Mouse (Mus musculus): ENCODE results near the gene Zfp850. TPM values are rescaled to one million over a fixed set of nuclear protein-coding genes. Genes with fewer than 3 reads are reported as not detected.

Zfp850 gene
- total RNA-seq (2021) (1 to 10 TPM in 1 of 2 experiments, under 1 TPM in 1; 0.68 to 1.3 TPM), polyA plus RNA-seq (2012; rRNA removed) (0.23 TPM in 2 replicates)
- long read RNA-seq, partial matches to known transcripts, result 0 of 1 reads
- long read RNA-seq, other reads (novel, unspliced or antisense), result 1 of 1 reads

DNA sequence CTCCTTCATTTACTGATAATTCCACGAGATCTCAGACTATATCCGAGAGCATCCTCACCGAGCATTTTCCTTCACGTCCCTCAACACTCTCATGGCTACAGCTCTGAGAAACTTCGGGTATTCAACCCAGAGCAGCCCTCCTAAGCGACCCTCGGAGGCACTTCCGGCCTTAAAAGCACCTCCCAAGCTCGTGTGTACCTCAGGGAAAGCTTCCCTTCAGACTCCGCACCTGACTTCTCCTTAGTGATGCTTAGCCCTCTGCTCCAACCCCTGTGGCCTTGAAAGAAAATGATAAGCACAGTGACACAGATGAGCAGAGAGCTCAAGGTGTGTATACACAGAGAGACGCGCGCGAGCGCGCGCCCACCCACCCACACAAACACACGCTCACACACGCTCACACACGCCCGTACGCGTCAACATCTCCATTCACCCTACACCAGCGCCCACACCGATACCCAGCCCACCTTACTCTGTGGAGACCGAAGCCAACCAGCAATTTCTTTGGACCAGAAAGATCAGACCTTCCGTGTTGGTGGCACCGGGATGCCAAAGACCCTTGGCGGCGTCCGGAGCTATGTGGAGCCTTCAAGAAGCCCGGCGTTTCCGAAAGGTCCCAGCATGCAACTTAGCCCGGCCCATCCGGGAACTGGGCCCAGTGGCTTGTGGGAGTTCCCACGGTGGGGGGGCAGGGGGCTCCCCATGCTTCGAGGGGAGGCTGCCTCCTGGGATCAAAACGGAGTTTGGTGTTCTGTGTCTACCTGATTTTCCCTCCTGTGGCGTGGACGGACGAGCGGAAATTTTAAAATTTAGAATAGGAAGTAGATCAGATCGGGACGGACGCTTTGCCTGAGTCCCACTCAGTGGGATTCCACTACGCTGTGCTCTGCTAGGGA is at the start of gene Zfp850:
TSS of gene Zfp850 (minus strand) at position 567 of the 896 bp plus-strand sequence.
- peak within 1 kb of the TSS; percentile 76 for H3K27ac ChIP-seq
- under 1% methylated on average over 47 of the region's 47 CpGs for WGBS

DNA sequence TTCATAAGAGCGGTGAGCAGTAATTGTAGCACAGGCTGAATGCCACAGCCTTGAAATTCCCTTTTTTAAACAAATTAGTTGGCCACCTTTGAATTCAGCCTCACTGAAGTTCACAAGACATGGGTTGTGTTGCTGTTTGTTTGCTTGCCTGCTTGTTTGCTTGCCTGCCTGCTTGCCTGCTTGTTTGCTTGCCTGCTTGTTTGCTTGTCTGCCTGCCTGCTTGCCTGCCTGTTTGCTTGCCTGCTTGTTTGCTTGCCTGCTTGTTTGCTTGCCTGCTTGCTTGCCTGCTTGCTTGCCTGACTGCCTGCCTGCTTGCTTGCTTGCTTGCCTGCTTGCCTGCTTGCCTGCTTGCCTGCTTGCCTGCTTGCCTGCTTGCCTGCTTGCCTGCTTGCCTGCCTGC is 46.1 kb upstream of the Zfp850 start:
- no peak overlapping the region for H3K27ac ChIP-seq
- intact Hi-C loops (cut with DNase I), result no loop called here
- H3K36me3 ChIP-seq (ENCODE audit: control insufficient read depth, insufficient read depth, low read length), result no peaks in the 10 kb centered on the region
- TF ChIP-seq EP300 (IDR thresholded peaks at IDR 0.05; ENCODE audit: insufficient read depth, low read depth, low read length), result no peak
- TF ChIP-seq CTCF (IDR thresholded peaks at IDR 0.05), result no peak
- TF ChIP-seq POLR2A (IDR thresholded peaks at IDR 0.05; ENCODE audit: insufficient read depth, low read depth, low read length), result no peak
- no peak overlapping the region for H3K4me3 ChIP-seq
- no peak overlapping the region for H3K9ac ChIP-seq (ENCODE audit: low read depth, low read length)
- no peak for DNase-seq
- H3K27me3 ChIP-seq (ENCODE audit: control insufficient read depth, insufficient read depth, low read length), result peaks cover 4% of the 10 kb centered on the region
- H3K4me1 ChIP-seq (ENCODE audit: control insufficient read depth, insufficient read depth, low read length), result no peaks in the 10 kb centered on the region
- H3K79me2 ChIP-seq (replicated peaks; ENCODE audit: control insufficient read depth, insufficient read depth, low read length), result no peaks in the 10 kb centered on the region
- 94% methylated on average over 1 of the region's 1 CpGs for WGBS

More for the DNA sequence above, at the start of gene Zfp850:
- TF ChIP-seq POLR2A (IDR thresholded peaks at IDR 0.05; ENCODE audit: insufficient read depth, low read depth, low read length) (peak; percentile 54), CTCF (IDR thresholded peaks at IDR 0.05) (no peak), EP300 (IDR thresholded peaks at IDR 0.05; ENCODE audit: insufficient read depth, low read depth, low read length) (no peak)
- DNase-seq, result peak; percentile 83 to 86
- Histone ChIP-seq H3K79me2 (replicated peaks; ENCODE audit: control insufficient read depth, insufficient read depth, low read length) (0 out of 2 replicates have a peak, but pooled peaks cover 1% of the 10 kb centered on the region), H3K36me3 (ENCODE audit: control insufficient read depth, insufficient read depth, low read length) (no peaks in the 10 kb centered on the region), H3K9ac (ENCODE audit: low read depth, low read length) (peak within 1 kb of the TSS; percentile 65), H3K4me1 (ENCODE audit: control insufficient read depth, insufficient read depth, low read length) (no peaks in the 10 kb centered on the region), H3K27me3 (ENCODE audit: control insufficient read depth, insufficient read depth, low read length) (no peaks in the 10 kb centered on the region), H3K4me3 (peak within 1 kb of the TSS; percentile 88)
- intact Hi-C loops (cut with DNase I), result loop anchor here (2.0 kb wide), 1 partner anchor 35 kb away; the partner anchor contains the start of gene Zfp780b

DNA sequence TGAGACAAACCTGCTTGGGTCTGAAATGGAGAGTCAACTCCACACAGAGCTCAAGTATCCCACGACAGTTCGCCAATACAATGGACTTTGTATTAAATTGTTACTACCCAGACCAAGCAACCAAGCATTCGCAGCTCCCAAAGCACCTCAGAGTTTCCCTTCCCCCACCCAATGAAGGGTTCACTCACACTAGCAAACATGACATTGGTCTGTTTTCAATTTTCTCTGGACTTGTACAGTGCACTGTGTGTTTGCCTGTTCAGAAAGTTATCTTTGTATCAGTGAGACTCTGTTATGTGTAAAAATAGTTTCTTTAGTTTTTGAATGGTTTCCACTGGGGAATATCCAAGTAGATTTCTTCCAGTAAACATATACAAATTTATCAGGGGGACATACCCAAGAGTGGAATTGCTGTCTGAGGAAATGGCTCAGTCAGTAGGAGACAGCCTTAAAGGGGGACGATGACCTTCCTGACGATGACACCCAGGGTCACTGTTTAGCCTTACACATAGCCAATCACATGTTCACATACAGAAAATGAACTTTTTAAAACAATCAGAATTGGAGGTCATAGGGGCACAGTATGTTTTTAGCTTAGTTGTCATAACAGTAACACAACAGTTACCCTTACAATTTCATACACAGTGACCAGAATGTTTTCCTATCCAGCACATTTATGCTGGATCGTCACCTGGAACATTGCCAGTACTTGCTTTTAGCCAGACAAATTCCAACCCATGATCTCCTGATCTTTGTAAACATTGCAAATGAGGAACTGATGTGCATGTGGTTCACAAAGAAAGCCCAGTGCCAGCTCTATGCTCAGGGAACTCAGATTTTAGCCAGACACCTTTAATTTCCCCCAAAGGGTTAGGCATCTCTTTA is 39.4 kb upstream of the Zfp850 start:
- no peaks in the 10 kb centered on the region; the same call in 1 of the 2 replicates for H3K4me1 ChIP-seq (ENCODE audit: control insufficient read depth, insufficient read depth, low read length)
- no peaks in the 10 kb centered on the region; the same call in 1 of the 2 replicates for H3K27me3 ChIP-seq (ENCODE audit: control insufficient read depth, insufficient read depth, low read length)
- no peaks in the 10 kb centered on the region for H3K79me2 ChIP-seq (replicated peaks; ENCODE audit: control insufficient read depth, insufficient read depth, low read length)
- H3K27ac ChIP-seq, result no peak overlapping the region
- no peak overlapping the region for H3K9ac ChIP-seq (ENCODE audit: low read depth, low read length)
- intact Hi-C loops (cut with DNase I), result loop anchor here (5.0 kb wide), 4 partner anchors 94 to 249 kb away; partner anchors contain the start of genes Dll3 and Fbl
- no peak for DNase-seq
- 70% methylated on average over 6 of the region's 6 CpGs for WGBS
- H3K4me3 ChIP-seq, result no peak overlapping the region
- TF ChIP-seq EP300 (IDR thresholded peaks at IDR 0.05; ENCODE audit: insufficient read depth, low read depth, low read length) (no peak), POLR2A (IDR thresholded peaks at IDR 0.05; ENCODE audit: insufficient read depth, low read depth, low read length) (no peak), CTCF (IDR thresholded peaks at IDR 0.05) (no peak)
- no peaks in the 10 kb centered on the region for H3K36me3 ChIP-seq (ENCODE audit: control insufficient read depth, insufficient read depth, low read length)

DNA sequence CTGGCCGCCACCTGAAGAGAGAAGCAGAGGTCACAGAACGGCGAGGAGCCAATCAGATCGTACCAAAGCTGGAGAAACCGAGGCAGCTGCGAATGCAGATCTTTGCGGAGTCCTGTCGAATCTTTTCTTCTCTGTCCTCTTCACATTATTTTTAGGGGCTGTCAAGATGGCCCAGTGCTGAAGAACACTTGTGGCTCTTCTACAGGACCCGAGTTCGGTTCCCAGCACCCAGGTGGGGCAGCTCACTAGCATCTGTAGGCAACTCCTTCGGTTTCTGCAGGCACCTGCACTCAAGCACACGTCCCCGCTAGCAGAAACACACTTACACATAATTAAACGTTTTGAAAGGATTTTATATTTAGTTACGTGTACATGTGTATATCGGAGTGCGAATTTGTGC is 36.7 kb upstream of the Zfp850 start:
- intact Hi-C loops (cut with DNase I), result loop anchor here (5.0 kb wide), 4 partner anchors 97 to 252 kb away; partner anchors contain the start of genes Dll3 and Fbl
- Histone ChIP-seq H3K27ac (no peak overlapping the region), H3K27me3 (ENCODE audit: control insufficient read depth, insufficient read depth, low read length) (no peaks in the 10 kb centered on the region), H3K4me1 (ENCODE audit: control insufficient read depth, insufficient read depth, low read length) (no peaks in the 10 kb centered on the region; the same call in 1 of the 2 replicates), H3K79me2 (replicated peaks; ENCODE audit: control insufficient read depth, insufficient read depth, low read length) (no peaks in the 10 kb centered on the region), H3K9ac (ENCODE audit: low read depth, low read length) (no peak overlapping the region), H3K36me3 (ENCODE audit: control insufficient read depth, insufficient read depth, low read length) (no peaks in the 10 kb centered on the region), H3K4me3 (no peak overlapping the region)
- 53% methylated on average over 17 of the region's 17 CpGs for WGBS
- peak in 1 of 2 experiments; percentile 27 for DNase-seq
- no peak for TF ChIP-seq CTCF (IDR thresholded peaks at IDR 0.05)
- no peak for TF ChIP-seq POLR2A (IDR thresholded peaks at IDR 0.05; ENCODE audit: insufficient read depth, low read depth, low read length)
- TF ChIP-seq EP300 (IDR thresholded peaks at IDR 0.05; ENCODE audit: insufficient read depth, low read depth, low read length), result no peak
